Mouse (Mus musculus): ENCODE data around the gene Gm42791.

Gm42791 gene

DNA sequence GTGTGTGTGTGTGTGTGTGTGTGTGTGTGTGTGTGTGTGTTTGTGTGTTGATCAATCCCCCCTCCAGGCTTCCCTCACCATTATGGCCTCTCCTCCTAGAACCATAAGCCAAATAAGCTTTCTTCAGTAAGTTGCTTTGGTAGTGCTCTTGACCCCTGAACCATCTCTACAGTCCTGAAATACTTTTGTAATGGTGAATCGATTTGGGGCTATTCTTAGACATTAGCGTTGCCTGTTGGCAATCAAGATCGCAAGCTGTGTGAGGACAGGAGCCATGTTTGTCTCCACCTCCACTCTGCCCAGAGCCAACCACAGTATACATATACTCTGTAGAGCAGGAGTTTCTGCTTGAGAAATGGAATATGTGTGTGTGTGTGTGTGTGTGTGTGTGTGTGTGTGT is 14.2 kb upstream of the Gm42791 start:
- no peak for DNase-seq (ENCODE audit: low spot score in 2 of 2)

DNA sequence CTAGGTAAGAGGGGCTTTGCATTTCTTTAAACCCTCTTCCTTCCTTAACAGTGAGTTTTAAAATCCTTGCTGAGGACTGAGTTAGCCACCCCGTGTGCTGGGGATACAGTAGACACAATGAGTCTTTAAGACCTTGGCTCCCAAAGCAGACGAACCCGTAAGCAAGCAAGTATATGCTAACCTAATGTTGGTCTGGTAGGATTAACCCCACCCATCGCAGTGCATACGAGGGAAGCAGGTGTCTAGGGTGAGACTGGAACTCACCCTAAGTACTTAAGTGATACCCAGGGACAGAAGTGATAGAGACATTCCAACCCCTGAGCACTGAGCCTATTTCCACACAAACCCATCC is 12.3 kb upstream of the Gm42791 start:
- no peak for DNase-seq (ENCODE audit: low spot score in 2 of 2)

DNA sequence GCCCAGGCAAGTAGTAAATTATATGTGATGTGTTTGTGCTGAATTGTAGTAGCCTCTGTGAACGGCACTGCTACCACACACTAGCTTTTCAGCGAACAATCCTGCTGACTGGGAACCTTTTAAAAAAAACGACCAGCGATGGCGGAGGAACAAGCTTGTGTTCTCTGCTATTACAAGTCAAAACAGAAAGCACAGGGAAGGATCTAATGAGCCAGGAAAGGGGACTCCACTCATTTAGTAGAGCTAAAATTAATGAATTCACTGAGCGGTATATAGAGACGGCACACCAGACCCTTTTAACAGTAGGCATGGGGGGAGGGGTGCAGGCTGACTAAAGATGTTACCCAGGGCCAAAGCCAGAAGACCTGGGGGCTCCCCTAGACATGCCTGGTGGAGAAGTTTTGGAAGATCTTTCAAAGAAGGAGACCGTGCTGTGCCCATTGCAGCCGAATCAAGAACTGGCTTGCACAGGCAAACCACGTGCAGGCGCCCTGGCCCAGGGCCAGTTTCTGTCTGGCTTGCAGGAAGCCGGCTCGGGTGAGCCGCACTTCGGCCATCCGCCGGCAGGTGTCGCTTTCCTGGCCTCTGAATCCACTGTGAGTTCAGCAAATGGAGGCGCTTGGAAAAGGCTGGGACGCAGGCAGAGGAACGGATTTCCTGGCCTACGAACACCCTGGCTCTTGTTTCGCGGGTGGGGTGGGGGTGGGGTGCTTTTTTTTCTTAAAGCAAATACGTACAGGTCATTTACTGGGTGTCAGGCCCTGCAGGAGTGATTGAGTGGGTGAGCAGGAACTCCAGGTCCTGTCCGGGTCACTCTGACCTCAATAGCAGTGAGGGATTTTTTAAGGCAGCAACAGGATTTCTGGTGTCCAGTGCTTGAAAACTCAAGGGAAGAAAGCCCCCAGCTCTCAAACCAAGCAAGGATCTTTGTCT is 11.7 kb upstream of the Gm42791 start:
- DNase-seq (ENCODE audit: low spot score in 2 of 2) = peak; percentile 100

DNA sequence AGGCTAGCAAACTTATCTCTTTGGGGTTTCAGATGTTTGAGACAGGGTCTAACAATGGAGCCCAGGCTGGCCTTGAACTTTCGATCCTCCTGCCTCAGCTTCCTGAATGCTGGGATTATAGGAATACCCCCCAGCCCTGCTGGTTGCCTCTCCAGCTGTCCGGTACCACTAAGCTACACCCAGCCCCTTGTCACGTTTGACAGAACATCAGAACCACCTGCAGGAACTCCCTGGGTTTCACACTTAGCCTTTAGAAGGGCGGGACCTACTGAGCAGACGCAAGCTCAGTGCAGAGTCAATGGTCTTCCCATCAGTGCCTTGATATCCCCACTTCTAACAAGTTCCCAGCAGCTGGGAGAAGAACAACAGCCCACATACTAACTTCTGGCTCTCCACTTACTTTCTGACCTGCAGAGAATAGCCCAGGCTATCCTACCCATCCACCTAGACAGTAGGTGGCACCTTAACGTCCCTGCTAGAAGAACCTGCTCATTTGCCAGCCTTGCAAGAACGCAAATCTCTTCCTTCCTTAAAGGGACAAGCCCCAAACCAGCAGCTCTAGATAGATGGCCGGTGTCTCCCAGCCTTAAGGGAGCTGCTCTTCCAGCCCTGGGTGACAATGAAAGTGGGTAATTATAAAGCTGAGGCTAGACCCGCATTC is 10.9 kb upstream of the Gm42791 start:
- DNase-seq (ENCODE audit: low spot score in 2 of 2) = no peak

DNA sequence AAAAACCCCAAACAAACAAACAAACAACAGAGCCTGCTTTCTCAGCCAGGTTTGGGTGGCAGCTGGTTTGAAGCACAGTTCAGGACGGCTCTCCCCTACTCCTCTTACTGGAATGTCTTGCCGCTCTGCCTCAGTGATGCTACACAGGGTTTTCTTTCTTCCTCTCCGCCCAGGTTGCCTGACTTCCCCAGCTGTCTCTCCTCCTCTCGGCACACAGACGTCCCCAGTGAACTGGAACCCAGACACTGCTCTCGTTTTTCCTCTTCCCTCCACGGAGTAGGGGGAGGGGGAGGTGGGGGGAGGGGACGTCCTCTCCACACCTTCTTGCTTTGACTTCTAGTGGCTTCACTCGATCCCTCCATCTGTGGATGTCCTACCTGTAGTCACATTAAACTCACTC is 10.1 kb upstream of the Gm42791 start:
- DNase-seq (ENCODE audit: low spot score in 2 of 2) = no peak

DNA sequence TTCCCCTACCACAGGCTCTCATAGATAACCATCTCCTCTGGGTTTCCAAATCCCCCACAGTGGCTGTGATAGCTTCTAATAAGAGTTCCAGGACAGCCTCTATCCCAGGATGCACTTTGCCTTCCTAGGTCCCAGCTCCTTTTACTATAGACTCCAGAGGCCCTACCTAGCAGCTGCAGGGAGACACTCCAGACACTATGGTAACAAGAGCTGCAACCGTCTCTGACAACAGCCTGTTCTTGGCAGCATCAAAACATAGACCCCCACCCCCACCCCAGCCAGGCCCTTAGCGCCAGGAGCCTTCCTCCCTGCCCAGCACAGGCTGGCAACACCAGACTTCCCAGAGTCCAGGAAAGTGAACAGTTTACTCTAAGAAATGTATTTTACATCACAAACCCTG is 8.2 kb upstream of the Gm42791 start:
- DNase-seq (ENCODE audit: low spot score in 2 of 2) = no peak

DNA sequence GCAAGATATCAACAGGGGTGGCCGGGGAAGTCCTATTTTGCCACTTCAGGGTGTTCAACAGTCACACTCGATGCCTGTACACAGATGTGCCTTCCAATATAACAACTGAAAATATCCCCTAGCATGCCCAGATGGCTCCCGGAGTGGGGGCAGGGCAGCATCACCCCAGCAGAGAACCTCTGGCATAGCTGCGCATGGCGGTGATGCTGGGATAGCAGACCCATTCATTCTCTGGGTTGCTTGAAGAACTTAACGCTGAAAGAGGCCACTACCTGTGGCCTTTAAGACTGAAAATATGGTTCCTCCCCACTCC is 7.8 kb upstream of the Gm42791 start:
- no peak for DNase-seq (ENCODE audit: low spot score in 2 of 2)

DNA sequence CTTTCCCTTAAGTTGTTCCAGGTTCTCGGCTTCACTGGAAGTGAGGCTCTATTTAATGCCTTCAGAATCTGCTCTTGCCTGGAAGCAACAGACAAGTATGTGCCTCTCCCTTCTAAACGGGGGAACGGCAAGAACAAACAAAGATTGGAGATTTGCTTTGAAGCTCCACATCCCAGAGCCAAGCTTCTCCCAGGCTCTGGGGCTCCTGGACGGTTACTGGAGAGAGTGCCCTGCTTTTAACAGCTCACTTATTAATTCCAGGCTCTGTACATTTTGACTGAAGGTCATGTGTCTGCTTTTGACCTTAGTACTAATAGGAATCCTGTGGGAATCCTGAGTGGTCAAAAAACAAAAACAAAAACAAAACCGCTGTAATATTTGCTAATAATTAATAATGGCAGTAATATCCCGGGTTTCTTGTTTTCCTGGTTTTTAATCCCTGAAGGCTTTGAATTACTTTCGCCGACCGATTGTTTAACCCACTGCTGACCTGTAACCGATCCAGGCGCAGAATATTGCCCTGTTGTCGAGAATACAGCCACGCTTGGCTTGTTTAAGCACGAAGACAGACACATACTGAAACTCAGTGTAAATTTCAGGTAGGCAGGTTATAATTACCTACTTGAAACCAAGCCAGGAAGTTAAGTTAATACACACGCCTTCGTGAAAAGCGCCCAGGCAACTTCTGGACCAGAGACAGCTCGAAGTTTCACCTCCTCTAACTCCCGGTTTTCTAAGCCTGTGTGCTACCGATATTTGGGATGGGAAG is 7.3 kb upstream of the Gm42791 start:
- DNase-seq (ENCODE audit: low spot score in 2 of 2) = no peak

DNA sequence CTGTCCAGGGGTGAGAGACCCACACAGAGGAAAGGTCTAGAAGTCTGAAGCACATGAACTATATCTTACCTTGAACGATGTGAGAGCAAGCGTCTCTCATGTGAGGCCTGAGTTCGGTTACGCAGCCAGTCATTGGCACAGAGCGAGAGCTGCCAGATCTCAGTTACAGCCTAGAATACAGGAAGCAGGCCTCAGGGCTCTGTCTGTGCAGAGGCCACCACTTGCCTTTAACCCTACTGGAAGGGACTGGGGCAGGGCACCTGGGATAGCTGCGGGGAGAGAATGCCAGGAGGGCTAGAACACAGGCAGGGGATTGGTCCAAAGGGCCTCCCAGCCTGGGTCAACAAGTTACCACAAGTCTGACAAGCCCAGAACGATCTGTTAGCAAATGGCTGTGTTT is 4.9 kb upstream of the Gm42791 start:
- DNase-seq (ENCODE audit: low spot score in 2 of 2) = no peak

DNA sequence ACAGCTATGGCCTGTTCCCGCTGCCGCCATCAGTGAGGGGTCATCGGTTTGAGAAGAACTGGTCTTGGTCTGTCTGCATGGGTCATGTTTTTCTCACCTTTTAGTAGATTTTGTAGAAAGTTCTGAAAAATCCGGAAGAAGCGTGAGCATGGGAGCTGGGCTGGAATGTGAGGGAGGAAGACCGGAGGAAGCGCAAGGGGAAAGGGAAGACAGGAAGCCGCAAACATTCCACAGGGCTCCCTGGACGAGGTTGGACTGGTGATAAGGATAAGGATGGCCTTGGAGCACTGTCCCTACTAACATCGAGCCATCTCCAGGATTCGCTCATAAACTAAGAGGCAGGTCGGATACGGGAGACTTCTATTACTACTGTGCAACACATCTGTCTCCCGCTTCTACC is 3.6 kb upstream of the Gm42791 start:
- DNase-seq (ENCODE audit: low spot score in 2 of 2) = no peak

DNA sequence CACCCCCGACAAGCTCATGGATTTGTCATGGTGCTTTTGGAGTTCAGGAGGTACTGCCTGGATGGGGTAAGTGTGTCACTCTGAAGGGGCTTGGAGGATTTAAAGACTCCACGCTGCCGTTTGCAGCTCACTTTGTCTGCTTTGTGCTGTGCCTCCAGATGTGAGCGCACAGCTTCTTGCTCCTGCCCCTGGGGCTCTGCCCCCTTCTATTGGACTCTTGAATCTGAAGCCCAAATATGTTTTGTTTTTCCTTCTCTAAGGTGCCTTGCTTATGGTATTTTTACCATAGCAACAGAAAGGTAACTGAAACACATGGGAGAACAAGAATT is 1.7 kb upstream of the Gm42791 start:
- DNase-seq (ENCODE audit: low spot score in 2 of 2) = no peak

DNA sequence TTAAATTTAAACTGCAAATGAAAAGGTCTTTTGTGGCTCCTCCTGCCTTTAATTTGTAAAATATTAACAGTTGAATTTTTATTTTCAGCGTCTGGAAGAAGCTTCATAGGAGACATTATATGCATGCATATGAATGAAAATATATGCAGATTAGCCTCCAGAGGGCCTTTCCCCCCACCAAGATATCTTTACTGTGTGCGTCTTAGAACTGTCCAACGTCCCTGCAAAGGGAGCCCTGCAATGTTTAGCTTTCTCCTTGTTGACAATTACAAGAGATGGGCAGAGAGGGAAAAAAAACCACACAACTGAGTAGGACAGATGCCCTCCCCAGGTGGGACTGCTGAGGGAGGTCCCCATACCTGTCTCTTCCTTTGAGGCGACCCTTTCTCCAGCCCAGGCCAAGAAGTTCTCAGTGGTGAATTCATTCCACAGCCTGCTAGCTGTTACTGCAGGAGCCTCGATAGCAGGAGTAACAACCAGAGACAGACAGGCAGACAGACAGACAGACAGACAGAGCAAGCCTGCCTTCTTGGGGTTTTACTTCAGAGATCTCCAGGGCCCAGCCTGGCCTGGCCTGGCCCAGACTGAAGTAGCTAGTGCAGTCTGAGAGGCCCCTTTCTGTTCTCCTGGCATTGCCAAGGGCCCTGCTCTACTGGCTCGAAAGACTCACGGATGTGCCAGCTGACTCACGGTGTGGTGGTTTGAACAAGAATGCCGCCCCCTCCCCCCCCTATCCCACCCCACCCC is 1.2 kb upstream of the Gm42791 start:
- no peak for DNase-seq (ENCODE audit: low spot score in 2 of 2)

DNA sequence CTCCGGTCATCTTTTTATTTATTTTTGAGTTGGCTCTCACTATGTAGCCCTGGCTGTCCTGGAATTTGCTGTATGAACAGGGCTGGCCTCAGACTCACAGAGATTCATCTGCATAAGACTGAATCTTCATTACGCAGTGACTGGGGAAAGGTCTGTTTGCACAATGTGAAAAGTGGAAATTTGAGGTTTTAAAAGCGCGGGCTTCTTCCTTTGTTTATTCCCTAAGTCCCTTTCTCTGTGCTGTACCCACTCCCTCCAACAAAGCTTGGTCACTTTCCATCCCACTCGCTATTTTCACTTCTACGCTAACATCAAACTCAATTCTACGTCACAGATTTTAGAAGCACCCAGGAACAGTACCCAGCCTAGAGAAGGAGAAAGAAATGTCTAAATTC is 639 bp downstream of the Gm42791 start:
- no peak for DNase-seq (ENCODE audit: low spot score in 2 of 2)

DNA sequence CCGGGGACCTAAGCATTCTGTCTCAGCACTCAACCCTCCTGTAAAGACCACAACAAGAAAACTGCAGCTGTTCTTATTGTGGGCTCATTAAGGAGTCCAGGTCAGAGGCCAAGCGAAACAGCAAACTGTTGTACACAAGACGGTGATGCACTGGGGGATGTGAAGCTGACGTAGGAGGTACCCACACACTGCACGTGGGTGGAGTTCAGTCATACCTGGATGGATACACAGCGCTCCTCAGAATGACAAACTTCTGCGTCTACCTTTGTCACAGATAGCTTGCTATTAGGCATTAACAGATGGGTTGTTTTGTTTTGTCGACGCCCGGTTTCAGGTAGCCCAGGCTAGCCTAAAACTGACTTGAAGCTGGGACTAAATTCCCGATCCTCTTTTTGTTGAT is 2.3 kb downstream of the Gm42791 start:
- no peak for DNase-seq (ENCODE audit: low spot score in 2 of 2)

DNA sequence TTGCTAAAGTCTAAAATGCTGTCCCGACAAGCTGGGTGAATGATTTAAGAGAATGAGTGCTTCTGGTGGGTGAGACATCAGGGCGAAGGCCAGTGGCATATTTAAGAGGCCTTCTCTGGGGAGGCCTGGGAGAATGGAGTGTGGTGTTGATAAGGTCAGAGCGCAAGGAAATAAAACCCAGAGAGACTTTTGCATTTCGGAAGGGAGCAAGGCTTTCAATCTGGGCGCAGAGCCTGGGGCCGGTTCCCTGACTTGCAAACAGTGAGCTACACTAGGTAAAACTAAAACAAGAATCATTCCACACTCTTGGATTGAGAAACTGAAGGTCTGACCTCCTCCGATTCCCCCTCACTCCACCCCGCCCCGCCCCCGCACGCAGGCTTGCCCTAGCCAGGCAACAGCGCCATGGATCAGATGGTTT is 4.0 kb downstream of the Gm42791 start:
- DNase-seq (ENCODE audit: low spot score in 2 of 2) = no peak

DNA sequence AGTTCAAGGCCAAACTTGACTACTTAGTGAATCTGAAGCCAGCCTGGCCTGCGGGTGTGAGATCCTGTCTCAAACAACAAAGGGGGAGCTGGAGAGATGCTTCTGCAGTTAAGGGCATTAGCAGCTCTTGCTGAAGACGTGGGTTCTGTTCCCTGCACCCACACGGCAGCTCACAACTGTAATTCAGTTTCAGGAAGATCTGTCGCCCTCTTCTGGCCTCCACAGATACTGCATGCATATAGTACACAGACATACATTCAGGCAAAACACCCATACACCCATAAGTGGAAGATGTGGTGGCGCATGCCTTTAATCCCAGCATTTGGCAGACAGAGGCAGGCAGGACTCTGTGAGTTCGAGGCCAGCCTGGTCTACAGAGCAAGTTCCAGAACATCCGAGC is 5.5 kb downstream of the Gm42791 start:
- DNase-seq (ENCODE audit: low spot score in 2 of 2) = no peak

DNA sequence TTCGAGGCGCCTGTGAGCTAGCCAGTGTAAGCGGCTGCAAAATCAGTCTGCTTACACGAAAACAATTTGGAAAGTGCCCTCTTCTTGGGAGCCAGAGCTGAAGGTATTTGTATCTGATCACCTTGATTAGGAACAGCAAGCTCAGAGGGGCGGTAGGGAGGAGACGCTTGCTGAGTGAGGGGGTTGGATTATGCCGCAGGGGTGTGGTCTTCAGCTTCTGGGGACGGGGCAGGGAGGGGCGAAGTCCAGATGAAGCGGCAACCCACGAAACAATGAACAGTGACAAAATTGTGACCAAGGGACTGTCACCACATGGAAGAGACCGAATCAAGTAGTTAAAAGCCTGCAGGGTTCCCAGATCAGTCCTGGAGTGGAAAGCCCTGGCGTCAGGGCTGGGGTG is 10.0 kb downstream of the Gm42791 start:
- no peak for DNase-seq (ENCODE audit: low spot score in 2 of 2)

DNA sequence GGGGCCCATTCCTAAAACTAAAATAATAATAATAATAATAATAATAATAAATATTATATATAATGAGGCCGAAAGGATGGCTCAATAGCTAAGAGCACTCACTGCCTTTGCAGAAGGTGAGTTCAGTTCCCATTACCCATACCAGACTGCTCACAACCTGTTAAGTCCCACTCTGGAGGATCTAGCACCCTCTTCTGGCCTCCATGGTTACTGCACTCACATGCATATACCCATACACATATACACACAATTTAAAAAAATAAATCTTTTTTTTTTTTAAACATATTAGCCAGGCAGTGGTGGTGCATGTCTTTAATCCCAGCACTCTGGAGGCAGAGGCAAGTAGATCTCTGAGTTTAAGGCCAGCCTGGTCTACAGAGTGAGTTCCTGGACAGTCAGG is 11.3 kb downstream of the Gm42791 start:
- no peak for DNase-seq (ENCODE audit: low spot score in 2 of 2)

DNA sequence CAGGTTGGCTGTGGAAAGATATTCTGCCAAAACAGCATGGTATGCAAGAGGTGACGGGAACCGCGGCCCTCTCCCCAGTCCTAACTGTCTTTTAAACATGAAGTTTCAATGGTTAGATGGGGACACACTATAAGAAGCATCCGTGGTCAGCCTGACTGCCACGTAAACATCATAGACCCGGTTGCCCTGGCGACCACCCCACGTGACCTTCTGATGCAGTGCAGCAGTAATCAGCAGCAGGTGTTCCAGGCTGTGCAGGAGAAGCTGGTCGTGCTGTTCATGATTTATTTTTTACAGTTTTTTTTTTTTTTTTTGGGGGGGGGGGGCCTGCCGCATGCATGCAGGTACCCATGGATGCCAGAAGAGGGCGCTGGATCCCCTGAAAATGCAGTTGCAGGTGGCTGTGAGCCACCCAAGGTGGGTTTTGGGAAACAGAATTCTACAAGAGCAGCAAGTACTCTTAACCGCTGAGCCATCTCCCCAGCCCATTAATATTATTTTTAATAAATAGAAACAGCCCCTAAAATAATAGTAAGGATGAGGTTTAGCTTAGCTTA is 11.8 kb downstream of the Gm42791 start:
- no peak for DNase-seq (ENCODE audit: low spot score in 2 of 2)

DNA sequence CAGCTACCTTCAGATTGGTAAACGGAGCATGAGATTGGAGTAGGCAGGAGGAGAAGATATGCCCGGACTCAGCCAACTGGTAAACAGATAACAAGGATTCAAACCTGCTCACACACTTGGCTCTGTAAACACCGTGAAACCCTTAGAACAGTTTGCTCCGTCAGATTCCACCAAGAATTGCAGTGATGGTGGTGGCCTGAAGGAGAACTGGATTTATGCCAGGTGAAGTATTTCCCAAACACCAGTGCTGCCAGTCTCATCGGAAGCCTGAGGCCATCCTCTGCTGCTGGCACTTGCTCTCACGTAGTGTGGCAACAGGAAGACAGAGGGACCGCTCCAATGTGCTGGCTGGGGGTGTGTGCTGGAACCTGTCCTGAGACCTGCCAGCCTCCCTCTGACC is 12.6 kb downstream of the Gm42791 start:
- no peak for DNase-seq (ENCODE audit: low spot score in 2 of 2)

DNA sequence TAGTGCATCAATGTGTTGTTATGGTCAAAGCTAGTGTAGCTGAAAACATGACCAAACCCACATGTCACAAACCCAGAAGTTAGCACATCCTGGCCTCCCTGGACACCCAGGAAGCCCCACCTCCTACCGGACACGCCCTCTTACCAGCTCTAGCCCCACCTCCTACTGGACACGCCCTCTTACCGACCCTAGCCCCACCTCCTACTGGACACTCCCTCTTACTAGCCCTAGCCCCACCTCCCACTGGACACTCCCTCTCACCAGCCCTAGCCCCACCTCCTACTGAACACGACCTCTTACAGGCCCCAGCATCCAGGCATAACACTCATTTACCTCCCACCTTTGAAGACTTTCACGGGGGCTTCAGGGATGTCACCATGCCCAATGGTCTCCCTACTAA is 14.3 kb downstream of the Gm42791 start:
- no peak for DNase-seq (ENCODE audit: low spot score in 2 of 2)
